Mouse (Mus musculus) CD4-positive, CD25-positive, alpha-beta regulatory T cell, adult 4 months (primary cell): ENCODE measurements around the gene Exoc6b. TPM values are rescaled to one million over a fixed set of nuclear protein-coding genes. Genes with fewer than 3 reads are reported as not detected.

Experiments used
- ATAC-seq: one replicate; pipeline ENCODE4 v1.8.0; 2017
- polyA plus RNA-seq, 2 experiments: library from polyadenylated mRNA; unstranded; fragments of 100-300 nt; shearing (Covaris generic); gene quantifications; one replicate each; pipeline ENCODE4 v1.2.1; 2017

The Exoc6b gene
- polyA plus RNA-seq, 2 experiments from 2014 or later = 12.6 to 14.9 TPM

DNA sequence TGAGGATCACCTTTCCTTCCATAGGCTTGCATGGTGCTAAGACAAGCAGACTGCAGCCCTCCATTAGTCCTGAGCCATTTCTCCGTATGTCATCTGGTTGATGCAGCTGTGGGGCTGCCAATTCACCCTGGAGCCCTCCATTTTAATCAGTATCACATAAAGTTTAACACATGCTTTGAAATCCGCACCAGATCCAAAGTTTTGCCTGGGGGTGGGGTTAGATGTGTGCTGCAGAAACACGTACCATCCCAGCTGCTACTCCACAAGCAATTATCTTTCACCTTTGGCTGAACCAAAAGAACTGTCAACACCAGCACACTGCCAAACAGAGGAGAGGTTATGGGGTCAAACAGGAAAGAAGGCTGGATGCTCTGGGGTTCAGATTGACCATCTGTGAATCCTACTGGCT, 92.7 kb downstream of the Exoc6b start:
- no peak for ATAC-seq

DNA sequence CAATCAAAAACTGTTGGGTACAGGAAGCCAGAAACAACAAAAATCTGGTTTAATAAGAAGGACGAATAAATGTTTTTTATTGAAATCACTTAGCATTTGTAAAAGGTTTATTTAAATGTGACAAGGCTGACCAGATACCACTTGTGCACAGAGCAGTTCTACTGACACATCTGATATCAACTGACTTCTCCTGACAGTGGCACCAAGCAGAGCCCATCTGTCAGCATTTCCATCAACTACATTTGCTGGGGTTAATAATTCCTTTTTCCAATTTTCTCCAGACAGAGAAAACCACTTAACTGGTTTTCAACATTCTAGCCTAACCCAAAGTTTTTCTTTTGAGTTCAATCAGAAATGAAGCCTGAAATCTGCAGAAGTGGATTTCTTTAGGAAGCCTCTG, 100.8 kb downstream of the Exoc6b start:
- ATAC-seq = no peak

DNA sequence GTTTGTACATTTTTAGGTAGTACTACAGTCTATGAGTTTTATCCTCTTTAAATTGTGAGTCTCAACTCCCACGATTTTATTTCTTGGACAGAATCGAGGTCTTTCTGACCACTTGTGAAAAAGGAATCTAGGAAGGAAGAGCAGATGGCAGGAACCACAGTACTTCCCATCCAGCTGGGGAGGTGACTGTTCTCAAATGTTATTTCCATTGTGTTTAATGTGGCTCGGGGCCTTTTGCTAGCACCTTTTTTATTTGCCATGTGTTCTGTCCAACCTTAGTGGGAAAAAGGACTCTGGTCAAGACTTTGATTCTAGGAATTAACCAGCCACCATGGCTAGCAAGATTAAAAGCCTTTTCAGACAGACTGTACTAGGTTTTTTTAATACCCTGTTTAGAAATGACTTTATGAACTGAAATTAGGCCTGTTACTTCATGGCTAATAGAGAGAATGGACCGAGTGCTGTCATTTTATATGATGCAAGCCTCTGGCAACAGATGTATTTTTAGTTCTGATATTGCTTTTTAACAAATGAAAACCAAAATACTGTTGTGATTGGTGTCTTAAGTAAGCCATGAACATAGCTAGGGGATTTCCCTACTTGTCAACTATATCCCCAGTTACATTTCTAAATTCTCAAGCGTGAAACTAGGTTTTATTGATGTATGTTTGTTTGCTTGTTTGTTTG, 104.4 kb downstream of the Exoc6b start:
- no peak for ATAC-seq

- ATAC-seq = no peak
Measured at GRCm38 (mm10) chr6:84963044-84963443, 106.3 kb downstream of the Exoc6b start.

DNA sequence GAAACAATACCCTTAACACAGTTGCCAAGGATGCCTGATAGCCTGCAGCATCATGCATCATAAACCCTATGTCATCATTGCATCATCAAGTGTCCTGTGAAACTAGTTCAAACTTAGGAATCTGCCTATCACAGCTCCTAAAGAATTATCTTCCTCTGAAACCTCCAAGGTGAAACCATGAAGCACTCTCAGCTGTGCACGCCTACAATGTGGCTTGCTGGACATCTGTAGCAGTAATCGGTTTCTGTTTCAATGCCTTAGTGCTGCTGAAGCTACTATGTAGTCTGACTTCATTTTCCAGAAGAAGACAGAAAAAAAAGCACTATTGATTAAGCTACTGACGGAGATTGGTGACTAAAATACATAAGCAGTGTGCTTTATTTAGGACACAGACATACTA, 107.5 kb downstream of the Exoc6b start:
- no peak for ATAC-seq

DNA sequence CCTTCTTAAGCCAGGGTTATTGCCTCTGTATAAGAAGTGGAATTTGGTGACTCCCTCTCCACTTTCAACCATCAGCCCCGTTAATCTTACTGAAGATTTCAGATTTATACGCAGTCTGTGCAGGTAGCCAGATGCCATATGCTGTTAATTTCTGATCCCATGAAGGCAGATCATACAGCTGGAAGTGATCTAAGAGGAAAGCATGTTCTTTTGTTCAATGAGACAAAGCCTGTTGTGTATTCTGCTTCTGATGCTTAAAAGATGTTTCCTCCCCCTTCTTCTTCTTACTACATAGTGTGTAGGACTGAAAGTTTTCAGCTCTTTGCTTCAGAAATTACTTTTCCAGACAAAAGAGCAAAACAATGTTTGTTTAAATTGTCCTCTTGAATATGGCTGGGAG, 109.8 kb downstream of the Exoc6b start:
- ATAC-seq = no peak

DNA sequence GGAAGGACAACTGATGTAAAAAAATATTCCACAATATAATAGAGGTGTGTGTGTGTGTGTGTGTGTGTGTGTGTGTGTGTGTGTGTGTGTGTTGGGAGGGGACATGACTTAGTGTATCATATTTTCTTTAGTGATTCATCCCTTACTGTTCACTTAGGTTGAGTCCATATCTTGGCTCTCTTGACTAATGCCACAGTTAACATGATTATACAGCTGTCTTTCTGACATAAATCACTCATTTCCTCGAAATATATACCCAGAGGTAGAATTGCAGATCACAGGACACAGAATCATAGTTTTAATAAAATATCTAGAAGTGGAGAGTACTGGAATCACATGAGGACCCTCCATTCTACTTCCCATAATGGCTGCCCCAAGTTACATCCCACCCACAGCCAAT, 117.7 kb downstream of the Exoc6b start:
- no peak for ATAC-seq

GRCm38 (mm10) chr6:84946569-84946968, 122.7 kb downstream of the Exoc6b start:
- no peak for ATAC-seq

- ATAC-seq = no peak
Measured at GRCm38 (mm10) chr6:84946106-84946505, 123.2 kb downstream of the Exoc6b start.

GRCm38 (mm10) chr6:84932953-84933921, 136.1 kb downstream of the Exoc6b start:
- no peak for ATAC-seq

GRCm38 (mm10) chr6:84931051-84931450, 138.3 kb downstream of the Exoc6b start:
- no peak for ATAC-seq

DNA sequence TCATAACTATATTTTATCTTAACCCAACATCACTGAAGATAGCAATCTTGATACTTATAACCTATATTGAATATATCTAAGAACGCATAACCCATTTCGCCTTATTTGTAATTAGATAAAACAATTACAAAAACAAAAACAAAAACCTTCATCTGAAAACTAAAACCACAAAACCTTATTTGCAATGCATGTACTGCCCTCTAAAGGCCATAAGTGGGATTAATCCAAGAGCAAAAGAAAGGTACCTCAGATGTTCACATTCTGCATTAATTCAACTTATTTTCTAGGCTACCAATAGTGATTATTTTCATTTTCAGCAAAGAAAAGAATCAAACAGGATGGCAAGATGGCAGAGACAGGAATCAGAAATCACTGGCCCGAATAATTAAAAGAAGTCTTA, 143.2 kb downstream of the Exoc6b start:
- no peak for ATAC-seq

DNA sequence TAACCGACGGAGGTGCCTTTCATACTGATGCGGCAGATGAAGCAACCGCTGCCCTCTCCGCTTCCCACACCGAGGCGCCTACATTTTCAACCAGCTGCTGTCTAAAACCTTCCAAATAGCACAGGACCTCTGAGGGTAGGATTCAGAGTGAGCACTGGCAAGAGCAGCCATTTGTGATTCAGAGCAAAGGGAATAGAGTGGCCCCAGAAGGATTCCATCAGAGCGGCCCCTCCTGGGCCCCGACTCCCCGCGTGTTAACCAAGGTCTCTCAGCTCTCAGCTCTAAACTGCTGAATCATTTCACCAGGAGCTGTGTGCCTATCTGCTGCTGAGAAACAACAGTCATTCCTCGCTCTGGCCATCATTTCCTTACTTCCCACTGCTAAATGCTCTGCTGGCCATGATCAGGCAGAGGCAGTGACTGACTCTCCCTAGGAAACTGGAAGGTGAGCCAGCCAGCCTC, 145.5 kb downstream of the Exoc6b start:
- ATAC-seq = no peak

- ATAC-seq = peak; percentile 60
Measured at GRCm38 (mm10) chr6:84916291-84916690, 153.0 kb downstream of the Exoc6b start.

- ATAC-seq = peak; percentile 47
Measured at GRCm38 (mm10) chr6:84912434-84912833, 156.9 kb downstream of the Exoc6b start.

- no peak for ATAC-seq
Measured at GRCm38 (mm10) chr6:84899002-84899774, 170.1 kb downstream of the Exoc6b start.

- no peak for ATAC-seq
Measured at GRCm38 (mm10) chr6:84893773-84894095, 175.6 kb downstream of the Exoc6b start.

DNA sequence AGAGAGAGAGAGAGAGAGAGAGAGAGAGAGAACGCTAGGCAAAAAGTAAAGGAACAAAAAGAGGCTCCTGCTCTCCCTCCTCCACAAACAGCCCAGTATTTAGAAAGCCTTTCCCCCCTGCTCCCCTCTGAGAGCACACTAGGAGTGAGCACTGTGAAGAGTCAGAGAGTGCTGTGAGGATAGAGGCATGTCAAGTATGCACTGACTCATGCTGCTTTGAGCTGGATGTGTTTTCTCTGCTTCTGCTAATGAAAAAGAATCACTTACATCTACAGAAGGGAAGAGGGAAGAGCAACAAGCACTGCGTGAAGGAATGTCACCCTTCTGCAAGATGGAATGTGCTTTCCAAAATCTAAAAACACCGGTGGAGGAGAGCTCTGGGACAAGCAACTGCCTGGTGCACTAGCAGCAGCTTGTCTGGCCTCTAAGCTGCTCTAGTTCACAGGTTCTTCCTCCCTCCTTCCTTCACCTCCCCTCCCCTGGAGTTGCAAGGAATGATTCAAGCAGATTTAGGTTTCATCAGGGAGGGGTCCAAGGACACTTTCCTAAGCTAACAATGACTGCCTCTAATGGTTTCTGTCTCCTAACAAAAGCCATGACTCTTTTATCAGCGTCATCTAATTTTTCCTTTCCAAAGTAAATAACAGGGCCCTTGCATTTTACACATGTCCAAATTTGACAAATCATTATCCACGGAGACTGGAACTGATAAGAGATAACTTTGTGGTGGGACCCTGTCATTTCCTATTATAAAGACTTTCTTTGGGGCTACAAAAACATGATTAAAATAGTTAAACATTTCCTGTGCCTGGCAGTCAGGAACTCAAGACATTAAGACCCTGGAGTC, 176.2 kb downstream of the Exoc6b start:
- ATAC-seq = no peak

- no peak for ATAC-seq
Measured at GRCm38 (mm10) chr6:84886551-84886950, 182.8 kb downstream of the Exoc6b start.

DNA sequence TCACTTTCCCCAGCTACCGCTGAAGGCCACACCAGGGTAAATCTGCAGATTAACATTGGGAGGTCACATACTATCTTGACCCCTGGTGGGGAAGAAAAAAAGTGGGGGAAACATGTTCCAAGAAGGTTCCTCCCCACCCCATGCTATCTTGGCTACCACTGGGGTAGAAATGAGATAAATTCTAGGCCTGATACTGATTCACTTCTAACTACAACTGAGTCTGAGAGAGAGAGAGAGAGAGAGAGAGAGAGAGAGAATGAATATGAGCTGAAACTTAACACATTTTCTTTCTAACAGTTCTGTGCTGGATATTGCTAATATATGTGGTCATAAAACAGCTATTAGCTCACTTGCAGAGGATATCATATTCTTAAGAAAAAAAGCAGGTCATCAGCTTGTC, 184.2 kb downstream of the Exoc6b start:
- no peak for ATAC-seq

DNA sequence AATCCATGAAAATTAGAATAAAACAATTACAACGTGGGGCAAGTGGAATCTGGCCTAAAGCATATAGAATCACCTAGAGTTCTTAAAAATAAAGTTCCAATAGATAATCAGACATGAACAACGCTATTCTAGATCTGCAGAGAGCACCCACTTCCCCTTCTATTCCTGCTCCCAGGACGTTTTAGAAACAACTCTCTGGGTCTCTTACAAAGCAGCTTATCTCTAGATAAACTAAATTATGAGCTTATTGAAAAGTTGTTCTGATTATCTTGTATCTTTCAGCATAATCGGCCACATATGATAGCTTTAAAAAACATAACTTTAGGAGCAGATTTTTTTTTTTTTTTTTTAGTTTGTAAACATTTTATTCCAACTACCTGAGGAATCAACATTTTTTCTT, 185.6 kb downstream of the Exoc6b start:
- ATAC-seq = no peak
